Mouse (Mus musculus) megakaryocyte-erythroid progenitor cell, adult 5-6 weeks (primary cell): Measurements from ENCODE around the gene Ldb1. TPM values are rescaled to one million over a fixed set of nuclear protein-coding genes. Genes with fewer than 3 reads are reported as not detected.

ENCODE experiments used
- ATAC-seq: replicated peaks from 2 replicates; pipeline ENCODE4 v1.8.0; 2016; ENCODE audit warnings: mild to moderate bottlenecking, inconsistent platforms; ENCODE audit not compliant: severe bottlenecking, poor library complexity, low FRiP score, low TSS enrichment
- total RNA-seq, 2 experiments: library from RNA; stranded (forward) in 1 of 2; stranded (reverse) in 1 of 2; fragments of 200-1000, 215-1000 nt in 1 of 2; fragments of >200 nt in 1 of 2; fragmentation: Nextera tagmentation in 1 of 2; gene quantifications; 2 replicates each; pipeline ENCODE4 v1.2.3; 2014 to 2017

Ldb1 gene
- total RNA-seq, 2 experiments from 2014 or later, result 268 to 401 TPM

GRCm38 (mm10) chr19:46031689-46032432 is 13.2 kb downstream of the Ldb1 start:
- no peak for ATAC-seq

GRCm38 (mm10) chr19:46030196-46030983 is 14.6 kb downstream of the Ldb1 start:
- no peak for ATAC-seq

- no peak for ATAC-seq
Measured at GRCm38 (mm10) chr19:46029652-46030051, 15.4 kb downstream of the Ldb1 start.

- no peak for ATAC-seq
Measured at GRCm38 (mm10) chr19:46028747-46029320, 16.2 kb downstream of the Ldb1 start.

GRCm38 (mm10) chr19:46026567-46026966 is 18.4 kb downstream of the Ldb1 start:
- peak; percentile 58 for ATAC-seq

GRCm38 (mm10) chr19:46024959-46025358 is 20.1 kb downstream of the Ldb1 start:
- ATAC-seq, result no peak

GRCm38 (mm10) chr19:46016023-46016422 is 29.0 kb downstream of the Ldb1 start:
- ATAC-seq, result no peak

- peak; percentile 95 for ATAC-seq
Measured at GRCm38 (mm10) chr19:46014572-46015178, 30.3 kb downstream of the Ldb1 start.

GRCm38 (mm10) chr19:46005680-46006079 is 39.3 kb downstream of the Ldb1 start:
- no peak for ATAC-seq

GRCm38 (mm10) chr19:46004814-46005466 is 40.1 kb downstream of the Ldb1 start:
- no peak for ATAC-seq

GRCm38 (mm10) chr19:46003371-46004226 is 41.4 kb downstream of the Ldb1 start, which contains the start of gene Hps6:
TSS of gene Hps6 (plus strand) at chr19:46003508.
- ATAC-seq, result peak; percentile 88

- no peak for ATAC-seq
Measured at GRCm38 (mm10) chr19:46002279-46002678, 42.7 kb downstream of the Ldb1 start.

- no peak for ATAC-seq
Measured at GRCm38 (mm10) chr19:45999378-45999777, 45.6 kb downstream of the Ldb1 start.

- ATAC-seq, result no peak
Measured at GRCm38 (mm10) chr19:45998694-45999217, 46.3 kb downstream of the Ldb1 start.

GRCm38 (mm10) chr19:45997785-45998693 is 47.0 kb downstream of the Ldb1 start, which contains the start of gene Armh3:
TSS of gene Armh3 (minus strand) at chr19:45998488.
- peak; percentile 93 for ATAC-seq

- no peak for ATAC-seq
Measured at GRCm38 (mm10) chr19:45997365-45997764, 47.6 kb downstream of the Ldb1 start.
